30 mouse cellular contexts compared by ENCODE assay signal in the genomic region with DNA sequence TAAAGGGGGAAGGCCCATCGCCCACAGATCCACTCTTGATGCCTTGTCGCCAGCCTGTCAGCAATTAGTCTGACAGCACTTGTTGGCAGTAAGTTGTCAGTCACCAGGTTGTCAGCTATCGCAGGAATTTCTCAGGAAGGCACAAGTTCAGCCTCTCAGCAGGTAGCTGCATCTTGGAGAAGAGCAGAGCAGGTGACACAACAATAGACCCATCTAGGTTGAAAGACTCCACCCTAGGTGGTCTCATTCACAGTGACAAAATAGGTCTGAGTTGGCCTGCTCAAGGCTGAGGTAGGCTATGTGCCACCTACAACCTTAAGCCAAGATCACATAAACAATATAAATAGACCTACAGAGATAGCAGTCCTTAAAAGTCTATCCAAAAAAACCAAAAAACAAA. TPM values are rescaled to one million over a fixed set of nuclear protein-coding genes. Genes with fewer than 3 reads are reported as not detected.
"Had no signal": no experiment of that assay in that cellular context is flagged by ENCODE, and none has a peak within 500 bp of the region (broad histone marks: within the 10 kb centered on the region; RNA-seq: fewer than 3 reads in every experiment).

No protein-coding gene starts in this region.

- DNase-seq: gastrocnemius, adult 2 months; gastrocnemius, postnatal 10 days; gastrocnemius, postnatal 25 days; heart, adult 18-20 months; heart, postnatal 10 days; heart, postnatal 4 days; kidney, adult 18-20 months; kidney, adult 8-10 months; kidney, postnatal 10 days; kidney, postnatal 25 days; kidney, postnatal 4 days had no signal

RNA-seq across cellular contexts. Expression of a gene that starts 8.8 kb away (rescaled TPM):
- polyA plus RNA-seq: heart, embryonic 10.5 days; heart, embryonic 12.5 days; heart, embryonic 14.5 days; heart, embryonic 16.5 days; hindbrain, embryonic 10.5 days; hindbrain, embryonic 12.5 days; hindbrain, embryonic 14.5 days; hindbrain, embryonic 16.5 days; inflammation-experienced regulatory T-cells, adult 6 months; intestine, embryonic 15.5 days; intestine, postnatal 0 days; kidney, embryonic 14.5 days; kidney, embryonic 16.5 days; limb, embryonic 10.5 days; limb, embryonic 12.5 days; limb, embryonic 14.5 days; liver, adult 2 months; liver, embryonic 12.5 days; liver, embryonic 14.5 days had no signal
